Mouse (Mus musculus) CH12.LX (cell line): Measurements from ENCODE around the gene Smim1. TPM values are rescaled to one million over a fixed set of nuclear protein-coding genes. Genes with fewer than 3 reads are reported as not detected.

ENCODE experiments used
- DNase-seq: peaks from one replicate; pipeline ENCODE4 v3.0.0-alpha.2; 2013; ENCODE audit errors: extremely low read depth
- H3K27ac ChIP-seq: 2 replicates; pipeline ENCODE4 v1.5.1; 2012; ENCODE audit warnings: low read depth, mild to moderate bottlenecking, control low read depth, moderate library complexity; ENCODE audit not compliant: insufficient read depth
- H3K27me3 ChIP-seq: replicated peaks from 2 replicates; pipeline ENCODE3; 2012; ENCODE audit warnings: inconsistent platforms
- H3K36me3 ChIP-seq, 2 experiments: replicated peaks in 1 of 2; 2 replicates each; pipeline versions ENCODE3 to v1.6.1; 2012; ENCODE audit warnings: inconsistent platforms in 1 of 2, low read length in 1 of 2, mild to moderate bottlenecking in 1 of 2, mixed read lengths in 1 of 2, moderate library complexity in 1 of 2; ENCODE audit not compliant: control insufficient read depth in 1 of 2, insufficient read depth in 1 of 2
- H3K4me1 ChIP-seq, 2 experiments: 2 replicates each; pipeline ENCODE4 v1.6.1; 2012; ENCODE audit warnings: inconsistent platforms in 1 of 2, moderate library complexity in 1 of 2; ENCODE audit not compliant: insufficient read depth in 2 of 2, control insufficient read depth in 1 of 2
- H3K4me2 ChIP-seq: 2 replicates; pipeline ENCODE4 v1.6.1; 2012; ENCODE audit warnings: low read depth, mild to moderate bottlenecking, control low read depth; ENCODE audit not compliant: poor library complexity, insufficient read depth, severe bottlenecking
- H3K4me3 ChIP-seq, 3 experiments: fragments of 150-350 bp in 1 of 3; sonication (generic) in 1 of 3; replicated peaks in 1 of 3; 2 replicates each; pipeline versions ENCODE3 to v1.5.1; 2011 to 2012; ENCODE audit warnings: low read depth in 2 of 3, low read length in 2 of 3, mild to moderate bottlenecking in 2 of 3, moderate library complexity in 2 of 3, control low read depth in 1 of 3, improper control_type of control experiment in 1 of 3, inconsistent platforms in 1 of 3, mixed read lengths in 1 of 3; ENCODE audit not compliant: poor library complexity in 1 of 3
- H3K79me2 ChIP-seq: replicated peaks from 2 replicates; pipeline ENCODE4 v1.6.1; 2012; ENCODE audit warnings: mild to moderate bottlenecking, moderate library complexity; ENCODE audit not compliant: control insufficient read depth, poor library complexity, insufficient read depth, severe bottlenecking; ENCODE audit errors: extremely low read depth
- H3K9ac ChIP-seq: 2 replicates; pipeline ENCODE4 v1.6.1; 2012; ENCODE audit warnings: low read depth, mild to moderate bottlenecking, control low read depth, moderate library complexity; ENCODE audit not compliant: insufficient read depth
- H3K9me3 ChIP-seq: replicated peaks from 2 replicates; pipeline ENCODE3; 2012; ENCODE audit warnings: low read length, inconsistent platforms, mixed read lengths
- BHLHE40 ChIP-seq: IDR thresholded peaks from 2 replicates; pipeline ENCODE4 v1.6.1; 2011; ENCODE audit warnings: mild to moderate bottlenecking, low read depth, low read length, improper control_type of control experiment
- CTCF ChIP-seq, 2 experiments: IDR thresholded peaks in 1 of 2; conservative IDR thresholded peaks in 1 of 2; 2 replicates each; pipeline ENCODE4 v1.5.1; 2011 to 2012; ENCODE audit warnings: low read depth in 2 of 2, low read length in 2 of 2, improper control_type of control experiment in 1 of 2, inconsistent platforms in 1 of 2, mild to moderate bottlenecking in 1 of 2, moderate library complexity in 1 of 2
- GABPA ChIP-seq: IDR thresholded peaks from 2 replicates; pipeline ENCODE4 v1.6.1; 2012; ENCODE audit warnings: low read depth, low read length, improper control_type of control experiment, inconsistent platforms; ENCODE audit not compliant: insufficient replicate concordance
- MAX ChIP-seq: IDR thresholded peaks from 2 replicates; pipeline ENCODE4 v1.6.1; 2011; ENCODE audit warnings: low read length, improper control_type of control experiment
- MAZ ChIP-seq: IDR thresholded peaks from 2 replicates; pipeline ENCODE4 v1.6.1; 2012; ENCODE audit warnings: low read depth, mild to moderate bottlenecking, inconsistent platforms, low read length, improper control_type of control experiment, moderate library complexity
- NELFE ChIP-seq: IDR thresholded peaks from 2 replicates; pipeline ENCODE4 v1.6.1; 2011; ENCODE audit warnings: low read depth, low read length, improper control_type of control experiment
- NRF1 ChIP-seq: IDR thresholded peaks from 2 replicates; pipeline ENCODE4 v1.6.1; 2014; ENCODE audit warnings: low read depth, mild to moderate bottlenecking, inconsistent platforms, low read length, improper control_type of control experiment, moderate library complexity
- POLR2AphosphoS2 ChIP-seq: IDR thresholded peaks from 2 replicates; pipeline ENCODE4 v1.6.1; 2011; ENCODE audit warnings: low read depth, low read length, improper control_type of control experiment
- RAD21 ChIP-seq: IDR thresholded peaks from 2 replicates; pipeline ENCODE4 v1.6.1; 2011; ENCODE audit warnings: low read depth, mild to moderate bottlenecking, low read length, improper control_type of control experiment, moderate library complexity
- RCOR1 ChIP-seq: conservative IDR thresholded peaks from 2 replicates; pipeline ENCODE4 v1.6.1; 2012; ENCODE audit warnings: low read depth, mild to moderate bottlenecking, inconsistent platforms, low read length, improper control_type of control experiment
- SIN3A ChIP-seq: IDR thresholded peaks from 2 replicates; pipeline ENCODE4 v1.6.1; 2012; ENCODE audit warnings: low read length, improper control_type of control experiment, inconsistent platforms
- SMC3 ChIP-seq: IDR thresholded peaks from 2 replicates; pipeline ENCODE4 v1.6.1; 2011; ENCODE audit warnings: low read depth, low read length, improper control_type of control experiment
- TBP ChIP-seq: conservative IDR thresholded peaks from 2 replicates; pipeline ENCODE4 v1.6.1; 2011; ENCODE audit warnings: low read depth, low read length, improper control_type of control experiment
- TCF12 ChIP-seq: IDR thresholded peaks from 2 replicates; pipeline ENCODE4 v1.6.1; 2014; ENCODE audit warnings: low read depth, mild to moderate bottlenecking, inconsistent platforms, low read length, improper control_type of control experiment
- USF2 ChIP-seq: conservative IDR thresholded peaks from 2 replicates; pipeline ENCODE4 v1.6.1; 2011; ENCODE audit warnings: low read depth, low read length, improper control_type of control experiment
- ZC3H11A ChIP-seq: IDR thresholded peaks from 2 replicates; pipeline ENCODE4 v1.6.1; 2012; ENCODE audit warnings: low read depth, mild to moderate bottlenecking, inconsistent platforms, low read length, improper control_type of control experiment
- ZNF384 ChIP-seq: IDR thresholded peaks from 2 replicates; pipeline ENCODE4 v1.6.1; 2012; ENCODE audit warnings: low read depth, low read length, improper control_type of control experiment, inconsistent platforms
- dilution Hi-C: fragments of 300-500 bp; cut with MboI; formaldehyde crosslinking; loops from 2 replicates; pipeline ENCODE4 v1.14.3; 2020; ENCODE audit warnings: low sequenced_read_pairs; ENCODE audit not compliant: extremely low pct_unique_long_range_greater_than_20kb, extremely low pct_ligation_motif_present
- in situ Hi-C: fragments of 300-500 bp; cut with MboI; formaldehyde crosslinking; loops from 3 replicates; pipeline ENCODE4 v1.14.3; 2019; ENCODE audit warnings: low sequenced_read_pairs, low pct_ligation_motif_present, low pct_unique_long_range_greater_than_20kb, mixed read lengths
- polyA plus RNA-seq: library from polyadenylated mRNA; unstranded; fragments of >175 nt; gene quantifications from 2 replicates; pipeline ENCODE4 v1.2.1, GENCODE M21; 2012; ENCODE audit warnings: low read depth; ENCODE audit not compliant: insufficient read length
- total RNA-seq, 2 experiments: library from RNA; depleted of rRNA; stranded (reverse); fragments of 300-350 nt in 1 of 2; fragments of >200 nt in 1 of 2; gene quantifications; 2 replicates each; pipeline ENCODE4 v1.2.3; 2012 to 2014

The Smim1 gene
- total and polyA plus RNA-seq, 3 experiments: 0.16 to 2.3 TPM; not detected in 1

DNA sequence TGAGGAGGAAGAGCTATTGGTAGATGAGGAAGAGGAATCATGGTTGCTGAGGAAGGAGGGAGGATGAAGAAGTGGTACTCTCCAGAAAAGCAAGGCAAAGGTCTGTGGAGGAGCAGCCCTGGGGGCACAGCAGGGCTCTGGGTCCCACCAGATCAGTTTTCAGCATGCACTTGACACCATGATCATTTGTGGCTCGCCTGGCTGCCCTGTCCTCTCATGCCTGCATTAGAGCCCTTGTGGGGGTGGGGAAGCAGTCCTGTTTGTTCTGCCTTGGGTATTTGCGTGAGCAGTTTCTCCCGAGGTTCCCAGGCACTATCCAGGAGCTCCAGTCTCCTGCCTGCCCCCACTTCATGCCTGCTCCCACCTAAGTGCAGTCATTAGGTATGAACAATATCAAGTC lies 11.1 kb upstream of the Smim1 start:
- H3K4me3 ChIP-seq: no peak overlapping the region
- H3K36me3 ChIP-seq: no peaks in the 10 kb centered on the region
- H3K27ac ChIP-seq: no peak overlapping the region
- no peaks in the 10 kb centered on the region for H3K9me3 ChIP-seq
- H3K9ac ChIP-seq: no peak overlapping the region
- H3K27me3 ChIP-seq: peaks cover 89% of the 10 kb centered on the region
- no peaks in the 10 kb centered on the region for H3K4me1 ChIP-seq
- dilution Hi-C loops: no loop called here
- in situ Hi-C loops: loop anchor here (25.0 kb wide), 1 partner anchor 775 kb away; no protein-coding TSS in a partner anchor
- no peaks in the 10 kb centered on the region for H3K79me2 ChIP-seq
- no peak for DNase-seq
- no peak for TF ChIP-seq SIN3A
- no peak for TF ChIP-seq MAZ
- TF ChIP-seq SMC3: no peak
- no peak overlapping the region for H3K4me2 ChIP-seq

DNA sequence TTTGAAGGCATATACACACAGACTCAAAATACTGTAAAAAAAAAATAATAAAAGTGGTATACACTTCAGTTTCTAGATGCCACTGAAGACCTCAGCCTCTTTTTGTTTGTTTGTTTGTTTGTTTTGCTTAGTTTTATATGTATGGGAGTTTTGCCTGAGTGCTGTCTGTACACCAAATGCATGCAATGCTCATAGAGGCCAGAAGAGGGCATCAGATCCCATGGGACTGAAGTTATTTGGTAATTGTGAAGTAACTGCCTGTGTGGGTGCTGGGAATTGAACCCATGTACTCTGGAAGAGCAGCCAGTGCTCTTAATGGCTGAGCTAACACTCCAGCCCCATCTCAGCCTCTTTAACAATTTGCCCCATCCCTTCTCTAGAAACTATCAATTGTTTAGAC lies 2.6 kb upstream of the Smim1 start:
- dilution Hi-C loops (no loop called here), in situ Hi-C loops (loop anchor here (25.0 kb wide), 1 partner anchor 784 kb away; no protein-coding TSS in a partner anchor)
- no peaks in the 10 kb centered on the region for H3K9me3 ChIP-seq
- TF ChIP-seq SMC3: 0 out of 2 replicates have a peak, but pooled peaks have one; percentile 7
- TF ChIP-seq GABPA: no peak
- TF ChIP-seq POLR2AphosphoS2: no peak
- TF ChIP-seq RAD21: peak; percentile 46
- no peak for TF ChIP-seq USF2
- TF ChIP-seq CTCF (conservative IDR thresholded peaks at IDR 0.05 in 1 of 2, IDR thresholded peaks at IDR 0.05 in 1 of 2; ENCODE audit: low read depth in 2 of 2, low read length in 2 of 2): peak; percentile 34 to 62; a peak in 3 of 4 replicates
- no peak overlapping the region for H3K27ac ChIP-seq
- no peaks in the 10 kb centered on the region for H3K79me2 ChIP-seq
- H3K27me3 ChIP-seq: peaks cover 40% of the 10 kb centered on the region
- peaks cover 6 to 10% of the 10 kb centered on the region in 2 experiments; a peak in 2 of 4 replicates for H3K4me1 ChIP-seq
- peak; percentile 43 for DNase-seq
- no peak overlapping the region for H3K4me2 ChIP-seq
- no peaks in the 10 kb centered on the region for H3K36me3 ChIP-seq
- H3K4me3 ChIP-seq: no peak overlapping the region
- no peak overlapping the region for H3K9ac ChIP-seq

DNA sequence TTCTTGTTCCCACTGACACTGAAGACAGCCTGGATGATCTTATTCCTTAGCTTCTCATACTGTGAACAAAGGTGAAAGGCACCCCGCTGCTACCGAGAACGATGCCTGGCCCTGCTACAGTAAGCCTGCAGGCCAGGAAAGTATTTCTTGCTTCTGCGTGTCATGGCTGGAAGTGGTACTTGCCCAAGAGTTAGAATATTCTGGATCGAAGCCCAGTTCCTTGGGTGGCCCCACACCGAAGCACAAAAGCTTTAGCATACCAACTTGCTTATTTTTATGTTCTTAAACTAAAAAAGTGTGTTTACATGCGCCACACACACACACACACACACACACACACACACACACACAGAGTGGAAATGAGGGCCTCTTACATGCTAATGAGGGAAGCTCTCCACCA lies 2.0 kb upstream of the Smim1 start:
- TF ChIP-seq RCOR1: no peak
- TF ChIP-seq ZNF384: no peak
- TF ChIP-seq NELFE: no peak
- no peak for TF ChIP-seq BHLHE40
- TF ChIP-seq RAD21: no peak
- no peak for TF ChIP-seq ZC3H11A
- TF ChIP-seq TCF12: no peak
- TF ChIP-seq MAX: no peak
- no peak for TF ChIP-seq NRF1
- TF ChIP-seq POLR2AphosphoS2: no peak
- TF ChIP-seq TBP: no peak
- H3K4me1 ChIP-seq: peaks cover 6 to 10% of the 10 kb centered on the region in 2 experiments; a peak in 2 of 4 replicates
- no peak overlapping the region for H3K27ac ChIP-seq
- in situ Hi-C loops (loop anchor here (25.0 kb wide), 1 partner anchor 784 kb away; no protein-coding TSS in a partner anchor), dilution Hi-C loops (no loop called here)
- no peaks in the 10 kb centered on the region for H3K9me3 ChIP-seq
- H3K27me3 ChIP-seq: peaks cover 34% of the 10 kb centered on the region
- H3K9ac ChIP-seq: no peak overlapping the region
- DNase-seq: no peak
- H3K79me2 ChIP-seq: no peaks in the 10 kb centered on the region
- H3K36me3 ChIP-seq: no peaks in the 10 kb centered on the region
- no peak overlapping the region for H3K4me2 ChIP-seq
- H3K4me3 ChIP-seq: no peak overlapping the region
